In the genomic region with DNA sequence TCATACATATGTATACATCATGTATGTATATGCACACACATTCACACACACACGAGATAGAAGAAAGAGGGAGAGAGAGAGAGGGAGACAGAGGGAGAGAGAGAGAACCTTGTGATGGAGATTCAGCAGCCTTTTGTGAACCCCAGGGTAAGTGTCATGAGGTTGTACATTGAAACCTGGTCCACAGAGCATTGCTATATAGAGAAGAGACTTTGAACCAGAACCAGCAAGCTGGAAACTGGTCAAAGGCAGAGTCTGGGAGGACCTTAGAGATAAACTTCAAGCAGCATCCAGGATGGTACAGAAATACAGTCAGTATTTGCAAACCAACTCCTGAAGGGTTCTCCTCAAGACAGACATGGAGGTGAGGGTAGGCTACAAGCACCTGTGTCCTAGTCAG, we compare ENCODE assay signal across 14 mouse cellular contexts. TPM values are rescaled to one million over a fixed set of nuclear protein-coding genes. Genes with fewer than 3 reads are reported as not detected.
"Had no signal": no experiment of that assay in that cellular context is flagged by ENCODE, and none has a peak within 500 bp of the region (broad histone marks: within the 10 kb centered on the region; RNA-seq: fewer than 3 reads in every experiment).

No protein-coding gene starts in this region.

- H3K9ac ChIP-seq: liver, embryonic 15.5 days; neural tube, embryonic 15.5 days had no signal

- H3K27ac ChIP-seq: left cerebral cortex, adult 2 months; limb, embryonic 10.5 days; liver, embryonic 15.5 days; midbrain, embryonic 10.5 days; neural tube, embryonic 15.5 days had no signal

- H3K27me3 ChIP-seq: liver, embryonic 15.5 days; neural tube, embryonic 15.5 days had no signal

- H3K9me3 ChIP-seq: limb, embryonic 10.5 days; liver, embryonic 15.5 days; midbrain, embryonic 10.5 days; neural tube, embryonic 15.5 days had no signal

- DNase-seq: lung, adult 2 months; lung, postnatal 36 days; midbrain, embryonic 14.5 days; right cerebral cortex, adult 18-20 months; right cerebral cortex, postnatal 25 days; thymus, postnatal 4 days had no signal

- H3K4me3 ChIP-seq: left cerebral cortex, adult 2 months; limb, embryonic 10.5 days; liver, embryonic 15.5 days; midbrain, embryonic 10.5 days; myocyte; neural tube, embryonic 15.5 days had no signal

- H3K36me3 ChIP-seq: limb, embryonic 10.5 days; liver, embryonic 15.5 days; midbrain, embryonic 10.5 days; neural tube, embryonic 15.5 days had no signal

- ATAC-seq: lung, postnatal 0 days had no signal

- H3K4me2 ChIP-seq: liver, embryonic 11.5 days; liver, embryonic 15.5 days; neural tube, embryonic 15.5 days had no signal

- H3K4me1 ChIP-seq: limb, embryonic 10.5 days; liver, embryonic 15.5 days; neural tube, embryonic 15.5 days had no signal

RNA-seq across cellular contexts. Expression of a gene that starts 46.4 kb away (rescaled TPM):
- polyA plus RNA-seq: liver, embryonic 11.5 days had no signal
